Mouse (Mus musculus): ENCODE data around the gene Mrps18c.

- TF ChIP-seq CTCF (IDR thresholded peaks at IDR 0.05; ENCODE audit: extremely low read depth, insufficient read depth, insufficient read length, insufficient replicate concordance) (no peak), POLR2A (IDR thresholded peaks at IDR 0.05; ENCODE audit: low read depth, low read length) (no peak)
Measured at GRCm38 (mm10) chr5:100847143-100847542, 48.7 kb downstream of the Mrps18c start.

All from spleen, adult 2 months (tissue).